Mouse (Mus musculus): Measurements from ENCODE around the gene Xpo4. TPM values are rescaled to one million over a fixed set of nuclear protein-coding genes. Genes with fewer than 3 reads are reported as not detected.

The Xpo4 gene
- polyA plus RNA-seq, 1 experiment = 0.72 TPM

- H3K4me3 ChIP-seq (replicated peaks) = no peak overlapping the region
Measured at GRCm38 (mm10) chr14:57687441-57687840, 22.2 kb upstream of the Xpo4 start.

GRCm38 (mm10) chr14:57686647-57687046, 21.4 kb upstream of the Xpo4 start:
- H3K4me1 ChIP-seq (ENCODE audit: control insufficient read depth) = peaks cover 35% of the 10 kb centered on the region
- H3K36me3 ChIP-seq (ENCODE audit: control insufficient read depth) = peaks cover 21% of the 10 kb centered on the region
- H3K27me3 ChIP-seq (ENCODE audit: control insufficient read depth) = no peaks in the 10 kb centered on the region
- H3K9me3 ChIP-seq (ENCODE audit: control insufficient read depth, low read length) = peaks cover 5% of the 10 kb centered on the region
- TF ChIP-seq TAL1 (IDR thresholded peaks at IDR 0.05; ENCODE audit: low read length) (no peak), GATA1 (IDR thresholded peaks at IDR 0.05; ENCODE audit: low read length) (no peak)
- no peak overlapping the region for H3K4me3 ChIP-seq (replicated peaks)

More at GRCm38 (mm10) chr14:57687441-57687840, 22.2 kb upstream of the Xpo4 start:
- Histone ChIP-seq H3K27me3 (ENCODE audit: control insufficient read depth) (no peaks in the 10 kb centered on the region), H3K36me3 (ENCODE audit: control insufficient read depth) (peaks cover 26% of the 10 kb centered on the region), H3K9me3 (ENCODE audit: control insufficient read depth, low read length) (peaks cover 5% of the 10 kb centered on the region), H3K4me1 (ENCODE audit: control insufficient read depth) (peaks cover 42% of the 10 kb centered on the region)
- TF ChIP-seq GATA1 (IDR thresholded peaks at IDR 0.05; ENCODE audit: low read length) (no peak), TAL1 (IDR thresholded peaks at IDR 0.05; ENCODE audit: low read length) (no peak)

GRCm38 (mm10) chr14:57684579-57684978, 19.3 kb upstream of the Xpo4 start:
- TF ChIP-seq GATA1 (IDR thresholded peaks at IDR 0.05; ENCODE audit: low read length) (no peak), TAL1 (IDR thresholded peaks at IDR 0.05; ENCODE audit: low read length) (no peak)
- Histone ChIP-seq H3K9me3 (ENCODE audit: control insufficient read depth, low read length) (no peaks in the 10 kb centered on the region), H3K27me3 (ENCODE audit: control insufficient read depth) (no peaks in the 10 kb centered on the region), H3K4me1 (ENCODE audit: control insufficient read depth) (peaks cover 14% of the 10 kb centered on the region), H3K4me3 (replicated peaks) (no peak overlapping the region), H3K36me3 (ENCODE audit: control insufficient read depth) (peaks cover 5% of the 10 kb centered on the region)

GRCm38 (mm10) chr14:57682751-57683150, 17.5 kb upstream of the Xpo4 start:
- Histone ChIP-seq H3K36me3 (ENCODE audit: control insufficient read depth) (no peaks in the 10 kb centered on the region), H3K27me3 (ENCODE audit: control insufficient read depth) (no peaks in the 10 kb centered on the region), H3K4me1 (ENCODE audit: control insufficient read depth) (peaks cover 4% of the 10 kb centered on the region), H3K4me3 (replicated peaks) (no peak overlapping the region), H3K9me3 (ENCODE audit: control insufficient read depth, low read length) (no peaks in the 10 kb centered on the region)
- TF ChIP-seq GATA1 (IDR thresholded peaks at IDR 0.05; ENCODE audit: low read length) (no peak), TAL1 (IDR thresholded peaks at IDR 0.05; ENCODE audit: low read length) (no peak)

GRCm38 (mm10) chr14:57679958-57680535, 14.8 kb upstream of the Xpo4 start:
- Histone ChIP-seq H3K36me3 (ENCODE audit: control insufficient read depth) (no peaks in the 10 kb centered on the region), H3K4me1 (ENCODE audit: control insufficient read depth) (peaks cover 2% of the 10 kb centered on the region), H3K4me3 (replicated peaks) (no peak overlapping the region), H3K9me3 (ENCODE audit: control insufficient read depth, low read length) (no peaks in the 10 kb centered on the region), H3K27me3 (ENCODE audit: control insufficient read depth) (no peaks in the 10 kb centered on the region)
- TF ChIP-seq TAL1 (IDR thresholded peaks at IDR 0.05; ENCODE audit: low read length) (no peak), GATA1 (IDR thresholded peaks at IDR 0.05; ENCODE audit: low read length) (no peak)

- Histone ChIP-seq H3K4me1 (ENCODE audit: control insufficient read depth) (no peaks in the 10 kb centered on the region), H3K9me3 (ENCODE audit: control insufficient read depth, low read length) (no peaks in the 10 kb centered on the region), H3K36me3 (ENCODE audit: control insufficient read depth) (no peaks in the 10 kb centered on the region), H3K27me3 (ENCODE audit: control insufficient read depth) (no peaks in the 10 kb centered on the region), H3K4me3 (replicated peaks) (no peak overlapping the region)
- TF ChIP-seq GATA1 (IDR thresholded peaks at IDR 0.05; ENCODE audit: low read length) (no peak), TAL1 (IDR thresholded peaks at IDR 0.05; ENCODE audit: low read length) (no peak)
Measured at GRCm38 (mm10) chr14:57679523-57679922, 14.3 kb upstream of the Xpo4 start.

GRCm38 (mm10) chr14:57675481-57675880, 10.3 kb upstream of the Xpo4 start:
- H3K36me3 ChIP-seq (ENCODE audit: control insufficient read depth) = no peaks in the 10 kb centered on the region
- H3K9me3 ChIP-seq (ENCODE audit: control insufficient read depth, low read length) = no peaks in the 10 kb centered on the region
- H3K4me3 ChIP-seq (replicated peaks) = no peak overlapping the region
- TF ChIP-seq TAL1 (IDR thresholded peaks at IDR 0.05; ENCODE audit: low read length) = no peak
- TF ChIP-seq GATA1 (IDR thresholded peaks at IDR 0.05; ENCODE audit: low read length) = no peak
- H3K4me1 ChIP-seq (ENCODE audit: control insufficient read depth) = no peaks in the 10 kb centered on the region
- no peaks in the 10 kb centered on the region for H3K27me3 ChIP-seq (ENCODE audit: control insufficient read depth)

GRCm38 (mm10) chr14:57665628-57665950, 359 bp upstream of the Xpo4 start:
- peaks cover 20% of the 10 kb centered on the region for H3K36me3 ChIP-seq (ENCODE audit: control insufficient read depth)
- H3K27me3 ChIP-seq (ENCODE audit: control insufficient read depth) = no peaks in the 10 kb centered on the region
- peak overlapping the region; percentile 68 for H3K4me3 ChIP-seq (replicated peaks)
- H3K4me1 ChIP-seq (ENCODE audit: control insufficient read depth) = peaks cover 45% of the 10 kb centered on the region
- TF ChIP-seq GATA1 (IDR thresholded peaks at IDR 0.05; ENCODE audit: low read length) (no peak), TAL1 (IDR thresholded peaks at IDR 0.05; ENCODE audit: low read length) (no peak)
- H3K9me3 ChIP-seq (ENCODE audit: control insufficient read depth, low read length) = no peaks in the 10 kb centered on the region

- Histone ChIP-seq H3K27me3 (ENCODE audit: control insufficient read depth) (no peaks in the 10 kb centered on the region), H3K9me3 (ENCODE audit: control insufficient read depth, low read length) (no peaks in the 10 kb centered on the region)
- TF ChIP-seq TAL1 (IDR thresholded peaks at IDR 0.05; ENCODE audit: low read length) (no peak), GATA1 (IDR thresholded peaks at IDR 0.05; ENCODE audit: low read length) (no peak)
Measured at GRCm38 (mm10) chr14:57664311-57664821, 864 bp downstream of the Xpo4 start.

GRCm38 (mm10) chr14:57663630-57664029, 1.6 kb downstream of the Xpo4 start:
- H3K4me1 ChIP-seq (ENCODE audit: control insufficient read depth) = peaks cover 50% of the 10 kb centered on the region
- peaks cover 27% of the 10 kb centered on the region for H3K36me3 ChIP-seq (ENCODE audit: control insufficient read depth)
- H3K9me3 ChIP-seq (ENCODE audit: control insufficient read depth, low read length) = no peaks in the 10 kb centered on the region
- H3K4me3 ChIP-seq (replicated peaks) = peak overlapping the region; percentile 68
- no peaks in the 10 kb centered on the region for H3K27me3 ChIP-seq (ENCODE audit: control insufficient read depth)
- TF ChIP-seq TAL1 (IDR thresholded peaks at IDR 0.05; ENCODE audit: low read length) (no peak), GATA1 (IDR thresholded peaks at IDR 0.05; ENCODE audit: low read length) (no peak)

More at GRCm38 (mm10) chr14:57664311-57664821, 864 bp downstream of the Xpo4 start:
- Histone ChIP-seq H3K4me3 (replicated peaks) (peak overlapping the region; percentile 68), H3K36me3 (ENCODE audit: control insufficient read depth) (peaks cover 25% of the 10 kb centered on the region), H3K4me1 (ENCODE audit: control insufficient read depth) (peaks cover 48% of the 10 kb centered on the region)

Measured in erythroblast, embryonic 14.5 days (primary cell).